ENCODE assay signal across 13 mouse cellular contexts in the genomic region with DNA sequence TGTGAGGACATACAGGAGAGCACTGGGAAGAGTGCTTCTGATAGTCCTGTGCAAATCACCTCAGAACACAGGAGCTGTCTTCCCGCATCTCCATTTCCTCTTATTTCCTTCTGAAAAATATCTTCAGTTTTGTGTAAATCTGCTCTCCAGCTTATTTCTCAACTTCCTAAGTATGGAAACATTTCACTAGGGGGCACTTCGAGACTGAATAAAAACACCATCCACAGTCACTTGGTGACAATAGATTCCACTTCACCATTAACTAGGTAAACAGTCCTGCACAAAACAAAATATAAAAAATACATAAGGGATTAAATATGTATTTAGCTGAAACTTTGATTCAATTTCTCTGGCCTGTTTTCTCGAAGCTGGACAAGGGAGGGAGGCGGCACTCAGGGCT.
DNase-seq lines count a peak whose midpoint lies in the region; ATAC-seq lines count a peak whose summit lies in the region.
"Had no signal": no experiment of that assay in that cellular context is flagged by ENCODE, and none has a peak within 500 bp of the region (broad histone marks: within the 10 kb centered on the region; RNA-seq: fewer than 3 reads in every experiment).

No protein-coding gene starts in this region.

- no peak overlapping the region for H3K27ac ChIP-seq in forebrain, embryonic 16.5 days (ENCODE audit: low read length)
- no peak overlapping the region for H3K27ac ChIP-seq in forebrain, embryonic 12.5 days
- H3K27ac ChIP-seq in neural tube, embryonic 14.5 days (ENCODE audit: low read depth, low read length) = no peak overlapping the region
- no peak overlapping the region for H3K27ac ChIP-seq in neural tube, embryonic 15.5 days (replicated peaks)
- H3K27ac ChIP-seq: limb, embryonic 15.5 days had no signal

- H3K9ac ChIP-seq in forebrain, embryonic 16.5 days (replicated peaks; ENCODE audit: low read depth, low read length) = no peak overlapping the region
- H3K9ac ChIP-seq in forebrain, embryonic 12.5 days = no peak overlapping the region
- no peak overlapping the region for H3K9ac ChIP-seq in neural tube, embryonic 14.5 days (replicated peaks; ENCODE audit: low read depth, low read length)
- H3K9ac ChIP-seq in neural tube, embryonic 15.5 days (replicated peaks) = no peak overlapping the region
- H3K9ac ChIP-seq: limb, embryonic 15.5 days had no signal

- DNase-seq in layer of hippocampus, adult 9-10 months (ENCODE audit: low spot score) = peak; percentile 40
- DNase-seq in layer of hippocampus, adult 9-11 months = no peak
- peak; percentile 32 for DNase-seq in telencephalon, adult 2 months (ENCODE audit: low read depth, low spot score)
- DNase-seq: adrenal gland, adult 8-10 months; heart, postnatal 10 days; kidney, adult 18-20 months; thymus, postnatal 25 days had no signal

- WGBS in forebrain, embryonic 16.5 days = 84% methylated on average over 4 of the region's 4 CpGs
- WGBS in forebrain, embryonic 12.5 days = 85% methylated on average over 4 of the region's 4 CpGs
- 79% methylated on average over 4 of the region's 4 CpGs for WGBS in neural tube, embryonic 14.5 days
- 77% methylated on average over 4 of the region's 4 CpGs for WGBS in neural tube, embryonic 15.5 days

- H3K4me1 ChIP-seq in forebrain, embryonic 16.5 days (replicated peaks; ENCODE audit: control insufficient read depth, insufficient read depth, low read length) = no peaks in the 10 kb centered on the region
- H3K4me1 ChIP-seq in forebrain, embryonic 12.5 days = 0 out of 2 replicates have a peak, but pooled peaks cover 3% of the 10 kb centered on the region
- H3K4me1 ChIP-seq in neural tube, embryonic 14.5 days (ENCODE audit: control insufficient read depth, insufficient read depth, low read length) = no peaks in the 10 kb centered on the region
- H3K4me1 ChIP-seq in neural tube, embryonic 15.5 days = no peaks in the 10 kb centered on the region
- H3K4me1 ChIP-seq: limb, embryonic 15.5 days had no signal

- no peaks in the 10 kb centered on the region for H3K9me3 ChIP-seq in forebrain, embryonic 16.5 days (ENCODE audit: control insufficient read depth, low read length)
- no peaks in the 10 kb centered on the region for H3K9me3 ChIP-seq in forebrain, embryonic 12.5 days
- no peaks in the 10 kb centered on the region for H3K9me3 ChIP-seq in neural tube, embryonic 14.5 days (ENCODE audit: control insufficient read depth, low read length)
- H3K9me3 ChIP-seq in neural tube, embryonic 15.5 days (replicated peaks) = no peaks in the 10 kb centered on the region
- H3K9me3 ChIP-seq: limb, embryonic 15.5 days had no signal

- no peaks in the 10 kb centered on the region for H3K27me3 ChIP-seq in forebrain, embryonic 16.5 days (replicated peaks; ENCODE audit: control insufficient read depth, insufficient read depth, low read length)
- H3K27me3 ChIP-seq in forebrain, embryonic 12.5 days = no peaks in the 10 kb centered on the region
- H3K27me3 ChIP-seq in neural tube, embryonic 14.5 days (ENCODE audit: control insufficient read depth, insufficient read depth, low read length) = no peaks in the 10 kb centered on the region
- H3K27me3 ChIP-seq in neural tube, embryonic 15.5 days (replicated peaks) = peaks cover 3% of the 10 kb centered on the region; the same call in 1 of the 2 replicates

- ATAC-seq in forebrain, embryonic 16.5 days = peak; percentile 58; the same call in 1 of the 2 replicates
- no peak for ATAC-seq in forebrain, embryonic 12.5 days (ENCODE audit: low FRiP score)
- peak; percentile 48; the same call in 1 of the 2 replicates for ATAC-seq in neural tube, embryonic 14.5 days (ENCODE audit: low read depth)
- no peak for ATAC-seq in neural tube, embryonic 15.5 days (ENCODE audit: low FRiP score)
- no peak for ATAC-seq in megakaryocyte, adult 5-6 weeks (ENCODE audit: poor library complexity, severe bottlenecking)

- H3K36me3 ChIP-seq in forebrain, embryonic 16.5 days (ENCODE audit: control insufficient read depth, insufficient read depth) = no peaks in the 10 kb centered on the region
- no peaks in the 10 kb centered on the region for H3K36me3 ChIP-seq in forebrain, embryonic 12.5 days (replicated peaks)
- H3K36me3 ChIP-seq in neural tube, embryonic 14.5 days (ENCODE audit: control insufficient read depth, insufficient read depth, low read length) = no peaks in the 10 kb centered on the region
- H3K36me3 ChIP-seq in neural tube, embryonic 15.5 days = no peaks in the 10 kb centered on the region
- H3K36me3 ChIP-seq: limb, embryonic 15.5 days had no signal

- no peak overlapping the region for H3K4me3 ChIP-seq in forebrain, embryonic 16.5 days (replicated peaks; ENCODE audit: low read length)
- H3K4me3 ChIP-seq in forebrain, embryonic 12.5 days (replicated peaks) = no peak overlapping the region
- H3K4me3 ChIP-seq in neural tube, embryonic 14.5 days (ENCODE audit: low read depth, low read length) = no peak overlapping the region
- no peak overlapping the region for H3K4me3 ChIP-seq in neural tube, embryonic 15.5 days (replicated peaks)
- H3K4me3 ChIP-seq: limb, embryonic 15.5 days had no signal

- H3K4me2 ChIP-seq in forebrain, embryonic 16.5 days (ENCODE audit: low read length) = no peak overlapping the region
- H3K4me2 ChIP-seq in forebrain, embryonic 12.5 days = no peak overlapping the region
- H3K4me2 ChIP-seq in neural tube, embryonic 14.5 days (ENCODE audit: low read depth, low read length) = no peak overlapping the region
- no peak overlapping the region for H3K4me2 ChIP-seq in neural tube, embryonic 15.5 days
- H3K4me2 ChIP-seq: limb, embryonic 15.5 days had no signal

Comparison
In these comparisons a context has a peak if more than half of its experiments do, and no peak if none do; other contexts are left out.
1. ATAC-seq: peak in forebrain, embryonic 16.5 days (single experiment) and neural tube, embryonic 14.5 days (single experiment); none in forebrain, embryonic 12.5 days (single experiment), neural tube, embryonic 15.5 days (single experiment) and megakaryocyte, adult 5-6 weeks (single experiment).